Mouse (Mus musculus): ENCODE results near the gene Olfr994. TPM values are rescaled to one million over a fixed set of nuclear protein-coding genes. Genes with fewer than 3 reads are reported as not detected.

The Olfr994 gene
- not detected in 2 replicates for polyA plus RNA-seq (2012; rRNA removed)

DNA sequence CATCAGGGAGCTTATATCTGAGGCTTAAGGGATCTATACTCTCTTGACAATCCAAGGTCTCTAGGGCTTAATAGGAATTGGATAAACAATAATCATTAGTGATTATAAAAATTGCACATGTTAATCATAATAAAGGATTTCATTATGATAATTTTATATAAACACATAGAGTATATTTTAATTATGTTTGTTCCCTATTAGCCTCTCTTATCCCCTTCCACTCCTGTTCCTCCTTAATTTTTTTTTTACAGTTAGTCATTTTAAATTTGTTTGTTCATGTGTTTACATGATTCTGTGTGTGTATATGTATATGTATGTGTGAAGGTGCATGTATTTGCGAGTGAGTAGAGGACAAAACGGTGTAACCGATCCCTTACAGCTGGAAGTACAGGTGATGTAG, at the start of gene Olfr994:
Olfr994 (minus strand) TSS at position 101 of the 400 bp plus-strand sequence.
- no peak for DNase-seq (ENCODE audit: low spot score)

DNA sequence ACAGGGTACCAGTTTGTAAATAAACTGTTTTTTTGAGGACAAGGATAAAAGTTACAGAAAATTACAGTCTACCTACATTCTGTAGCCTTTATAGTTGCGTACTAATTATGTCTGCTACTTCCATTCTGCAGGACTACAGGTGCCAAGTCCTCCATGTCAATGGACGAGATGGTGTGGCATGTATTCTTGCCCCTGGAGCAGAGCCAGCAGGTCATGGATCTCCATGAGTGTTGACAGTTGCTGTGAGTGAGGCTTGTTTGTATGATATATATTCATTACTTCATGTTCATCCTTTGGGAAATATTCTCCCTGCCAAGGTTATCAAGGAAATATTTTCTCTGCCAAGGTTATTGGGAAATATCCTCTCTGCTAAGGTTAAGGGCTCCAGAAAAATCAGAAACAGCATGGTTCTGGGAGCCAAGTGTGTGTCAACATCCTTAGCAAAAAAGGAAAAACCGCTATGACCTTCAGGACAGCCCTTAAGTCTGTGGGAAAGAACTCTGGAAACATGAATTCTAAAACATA, 30.6 kb upstream of the Olfr994 start:
- no peak for DNase-seq (ENCODE audit: low spot score)

DNA sequence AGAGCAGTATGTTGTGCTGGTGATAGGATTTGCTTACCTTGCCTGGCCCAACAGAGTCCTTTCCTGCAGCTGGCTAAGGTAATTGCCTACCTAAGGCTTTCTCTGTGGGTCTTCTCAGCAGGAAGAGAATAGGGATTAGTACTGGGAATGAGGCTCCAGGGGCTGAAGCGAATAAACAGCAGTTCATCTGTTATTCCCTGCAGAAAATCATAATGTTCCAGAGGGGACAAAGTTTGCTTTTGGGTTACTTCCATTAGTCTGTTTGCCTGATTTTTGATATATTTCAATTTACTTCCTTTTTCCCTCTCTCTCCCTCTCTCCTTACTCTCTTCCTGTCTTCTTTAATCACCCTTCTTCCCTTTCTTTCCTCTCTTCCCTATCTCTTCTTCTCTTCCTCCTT, 7.3 kb upstream of the Olfr994 start, which contains the start of gene Olfr995:
Olfr995 (minus strand) TSS at position 101 of the 400 bp plus-strand sequence.
- DNase-seq (ENCODE audit: low spot score), result no peak

DNA sequence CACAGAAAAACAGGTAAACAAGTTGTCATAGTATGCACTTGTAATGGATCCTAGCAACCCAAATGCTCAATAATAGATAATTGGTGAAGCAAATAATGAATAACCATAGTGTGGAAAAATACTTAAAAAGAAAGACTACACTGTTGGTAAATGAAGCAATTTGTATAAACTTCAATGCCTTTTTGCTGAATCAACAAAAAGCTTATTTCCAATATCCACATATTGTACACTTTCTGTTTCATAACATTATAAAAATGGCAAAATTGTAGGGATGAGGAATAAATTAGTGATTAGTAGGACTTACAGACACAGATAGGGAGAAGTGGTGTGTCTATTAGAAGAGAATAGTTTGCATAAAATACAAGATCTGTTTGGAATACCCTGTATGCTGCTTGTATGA, 6.3 kb upstream of the Olfr994 start:
- DNase-seq (ENCODE audit: low spot score), result no peak

DNA sequence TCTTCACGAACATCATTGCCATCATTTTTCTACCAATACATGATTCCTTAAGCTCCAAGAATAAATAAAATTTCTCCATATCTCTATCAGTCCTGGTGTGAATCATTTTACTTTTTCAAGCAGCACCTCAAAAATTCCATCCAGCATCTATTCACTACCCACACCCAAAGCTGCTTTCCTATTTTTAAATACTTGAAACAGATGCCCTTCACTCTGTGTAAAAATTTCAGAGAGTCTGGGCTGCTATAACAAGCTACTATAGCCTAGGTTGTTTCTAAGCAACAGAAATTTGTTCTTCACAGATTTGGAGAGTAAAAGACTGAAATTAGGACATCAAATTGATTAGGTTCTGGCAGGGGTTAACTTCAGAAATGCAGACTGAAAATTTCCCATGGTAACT, 10.4 kb downstream of the Olfr994 start:
- no peak for DNase-seq (ENCODE audit: low spot score)

DNA sequence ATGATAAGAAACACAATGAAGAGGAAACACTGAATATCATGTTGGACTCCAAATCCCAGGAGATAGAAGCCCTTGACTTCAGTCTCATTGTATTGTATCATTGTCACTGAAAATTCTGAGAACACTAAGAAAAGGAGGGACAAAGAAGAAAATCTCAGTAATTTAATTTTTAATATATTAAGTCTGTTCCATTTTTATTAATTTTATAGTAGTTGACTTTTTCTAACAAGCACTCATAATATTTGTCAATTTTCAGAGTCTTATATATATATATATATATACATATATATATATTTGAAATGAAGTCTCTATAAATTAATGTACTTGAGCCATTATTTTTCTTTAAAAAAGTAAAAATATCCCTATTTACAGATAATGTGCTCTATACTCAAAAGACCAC, 21.5 kb downstream of the Olfr994 start, which contains the start of gene Olfr993:
Olfr993 (minus strand) TSS at position 101 of the 400 bp plus-strand sequence.
- DNase-seq (ENCODE audit: low spot score), result no peak

DNA sequence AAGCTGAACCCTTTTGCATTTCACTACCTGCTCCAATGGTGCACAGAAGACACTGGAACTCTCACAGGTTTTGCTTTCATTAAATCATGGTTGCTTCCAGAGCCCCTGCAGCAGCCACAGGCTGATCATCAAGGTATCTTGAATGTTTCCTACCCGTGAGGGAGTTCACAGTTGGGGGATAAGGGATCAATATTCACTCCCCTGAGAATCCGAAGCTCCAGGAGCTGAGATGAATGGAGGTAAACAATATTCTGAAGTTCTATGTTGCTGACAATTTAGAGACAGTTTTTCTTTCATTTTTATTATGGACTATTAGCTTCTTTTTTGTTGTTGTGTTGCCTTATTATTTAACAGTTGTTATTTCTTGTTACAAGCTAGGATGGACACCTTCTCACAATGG, 26.9 kb downstream of the Olfr994 start, which contains the start of gene Olfr992:
Olfr992 (minus strand) TSS at position 101 of the 400 bp plus-strand sequence.
- DNase-seq (ENCODE audit: low spot score), result no peak

Other genes starting within 250 kb of the Olfr994 start
- 4.3 and 5.1 TPM in 2 replicates for gene Lrrc55, start 239.3 kb downstream of the Olfr994 start, polyA plus RNA-seq (2012; rRNA removed)
- gene Olfr987, start 97.1 kb downstream of the Olfr994 start, polyA plus RNA-seq (2012; rRNA removed), result not detected in 2 replicates
- gene Olfr988, start 73.2 kb downstream of the Olfr994 start, polyA plus RNA-seq (2012; rRNA removed), result not detected in 2 replicates
- not detected in 2 replicates for gene Olfr992, start 27.0 kb downstream of the Olfr994 start, polyA plus RNA-seq (2012; rRNA removed)
- not detected in 2 replicates for gene Olfr993, start 21.6 kb downstream of the Olfr994 start, polyA plus RNA-seq (2012; rRNA removed)
- gene Olfr995, start 7.2 kb upstream of the Olfr994 start, polyA plus RNA-seq (2012; rRNA removed), result not detected in 2 replicates
- 0.03 and 0.10 TPM in 2 replicates for gene 4833423E24Rik, start 82.6 kb upstream of the Olfr994 start, polyA plus RNA-seq (2012; rRNA removed)
- gene Olfr996, start 142.8 kb upstream of the Olfr994 start, polyA plus RNA-seq (2012; rRNA removed), result not detected in 2 replicates
- gene Olfr998, start 152.5 kb upstream of the Olfr994 start, polyA plus RNA-seq (2012; rRNA removed), result not detected in 2 replicates
- not detected in 2 replicates for gene Olfr1000, start 175.5 kb upstream of the Olfr994 start, polyA plus RNA-seq (2012; rRNA removed)
- not detected in 2 replicates for gene Olfr1002, start 214.3 kb upstream of the Olfr994 start, polyA plus RNA-seq (2012; rRNA removed)
- not detected in 2 replicates for gene Olfr154, start 228.0 kb upstream of the Olfr994 start, polyA plus RNA-seq (2012; rRNA removed)
- gene Olfr1006, start 242.3 kb upstream of the Olfr994 start, polyA plus RNA-seq (2012; rRNA removed), result not detected in 2 replicates

Measured in urinary bladder, adult 2 months (tissue).